13 mouse cellular contexts compared by ENCODE assay signal in the genomic region with DNA sequence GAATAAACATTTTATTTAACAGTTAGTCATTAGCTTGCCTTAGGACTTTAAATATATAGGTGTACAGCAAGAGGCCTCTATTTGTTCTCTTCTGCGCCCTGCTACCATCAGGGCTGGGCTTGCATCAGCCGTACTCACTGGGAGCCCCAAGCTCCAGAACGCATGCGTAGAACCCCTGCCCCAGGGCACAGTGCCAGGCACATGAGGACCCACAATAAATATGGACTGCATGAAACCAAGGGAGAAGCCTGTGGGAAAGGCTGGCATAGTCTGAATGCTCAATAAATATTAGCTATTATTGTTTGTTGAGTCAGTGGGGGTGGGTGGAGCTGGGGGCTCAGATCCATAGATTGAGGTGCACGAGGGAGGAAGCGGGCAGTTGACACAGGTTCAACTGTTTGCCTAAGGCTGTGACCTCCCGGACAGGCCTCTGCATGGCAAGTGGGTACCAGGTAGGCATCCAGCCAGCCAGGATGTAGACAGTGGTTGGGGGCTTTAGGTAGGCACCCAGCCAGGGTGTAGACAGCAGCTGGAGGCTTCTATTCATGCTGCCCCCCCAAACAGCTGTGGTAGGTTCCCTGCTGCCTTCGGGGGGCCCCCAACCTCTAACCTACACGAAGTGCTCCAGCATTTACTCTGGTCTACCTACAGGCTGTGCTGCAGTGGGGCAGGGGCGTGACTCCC. TPM values are rescaled to one million over a fixed set of nuclear protein-coding genes. Genes with fewer than 3 reads are reported as not detected.
DNase-seq lines count a peak whose midpoint lies in the region; ATAC-seq and TF ChIP-seq lines count a peak whose summit lies in the region.
"Had no signal": no experiment of that assay in that cellular context is flagged by ENCODE, and none has a peak within 500 bp of the region (broad histone marks: within the 10 kb centered on the region; RNA-seq: fewer than 3 reads in every experiment).

No protein-coding gene starts in this region.

- H3K4me2 ChIP-seq in intestine, embryonic 16.5 days (ENCODE audit: low read depth, low read length) = no peak overlapping the region
- no peak overlapping the region for H3K4me2 ChIP-seq in intestine, postnatal 0 days (replicated peaks; ENCODE audit: low read depth)
- H3K4me2 ChIP-seq in midbrain, embryonic 13.5 days (replicated peaks) = no peak overlapping the region
- no peak overlapping the region for H3K4me2 ChIP-seq in midbrain, postnatal 0 days (ENCODE audit: low read depth, low read length, poor library complexity, severe bottlenecking)
- H3K4me2 ChIP-seq: forebrain, embryonic 13.5 days had no signal

- peak; percentile 22 to 40 for DNase-seq in adrenal gland, adult (ENCODE audit: inconsistent age in 2 of 2, low spot score in 1 of 2)
- DNase-seq in adrenal gland, postnatal 14 days = no peak
- peak; percentile 58 for DNase-seq in cerebellum, adult 9-10 months
- DNase-seq in cerebellum, adult 8-10 months = no peak
- no peak for DNase-seq in midbrain, postnatal 0 days (ENCODE audit: low spot score)

- H3K4me1 ChIP-seq in intestine, embryonic 16.5 days (ENCODE audit: control insufficient read depth, insufficient read depth, low read length) = peaks cover 15% of the 10 kb centered on the region; the same call in 1 of the 2 replicates
- H3K4me1 ChIP-seq in intestine, postnatal 0 days (replicated peaks; ENCODE audit: control insufficient read depth, insufficient read depth, low read length) = no peaks in the 10 kb centered on the region; the same call in 1 of the 2 replicates
- peaks cover 13% of the 10 kb centered on the region for H3K4me1 ChIP-seq in midbrain, embryonic 13.5 days (replicated peaks)
- 0 out of 2 replicates have a peak, but pooled peaks cover 6% of the 10 kb centered on the region for H3K4me1 ChIP-seq in midbrain, postnatal 0 days (ENCODE audit: insufficient read depth, low read length)

- no peak overlapping the region for H3K27ac ChIP-seq in intestine, embryonic 16.5 days (ENCODE audit: low read length)
- no peak overlapping the region for H3K27ac ChIP-seq in intestine, postnatal 0 days (ENCODE audit: low read depth, low read length)
- H3K27ac ChIP-seq in midbrain, embryonic 13.5 days = no peak overlapping the region
- H3K27ac ChIP-seq in midbrain, postnatal 0 days (ENCODE audit: low read depth, low read length) = no peak overlapping the region
- H3K27ac ChIP-seq: embryonic facial prominence, embryonic 10.5 days; forebrain, embryonic 13.5 days; heart, embryonic 13.5 days had no signal

- 92% methylated on average over 10 of the region's 10 CpGs for WGBS in intestine, embryonic 16.5 days
- WGBS in intestine, postnatal 0 days = 88% methylated on average over 10 of the region's 10 CpGs
- 90% methylated on average over 10 of the region's 10 CpGs for WGBS in midbrain, embryonic 13.5 days
- WGBS in midbrain, postnatal 0 days = 91% methylated on average over 10 of the region's 10 CpGs

- H3K9ac ChIP-seq in intestine, embryonic 16.5 days (ENCODE audit: low read depth, low read length) = peak overlapping the region; percentile 24; the same call in 1 of the 2 replicates
- H3K9ac ChIP-seq in intestine, postnatal 0 days (ENCODE audit: low read depth, low read length) = no peak overlapping the region
- no peak overlapping the region for H3K9ac ChIP-seq in midbrain, embryonic 13.5 days (replicated peaks)
- no peak overlapping the region for H3K9ac ChIP-seq in midbrain, postnatal 0 days (replicated peaks; ENCODE audit: low read length, poor library complexity, severe bottlenecking)
- H3K9ac ChIP-seq: forebrain, embryonic 13.5 days; forebrain, postnatal 0 days; heart, embryonic 13.5 days had no signal

- no peaks in the 10 kb centered on the region for H3K9me3 ChIP-seq in intestine, embryonic 16.5 days (ENCODE audit: control insufficient read depth, low read length)
- H3K9me3 ChIP-seq in intestine, postnatal 0 days (ENCODE audit: control insufficient read depth) = no peaks in the 10 kb centered on the region
- no peaks in the 10 kb centered on the region for H3K9me3 ChIP-seq in midbrain, embryonic 13.5 days
- H3K9me3 ChIP-seq in midbrain, postnatal 0 days (ENCODE audit: low read length) = no peaks in the 10 kb centered on the region
- H3K9me3 ChIP-seq: embryonic facial prominence, embryonic 10.5 days; forebrain, embryonic 13.5 days; G1E; heart, embryonic 13.5 days had no signal

- no peak for ATAC-seq in intestine, embryonic 16.5 days
- ATAC-seq in intestine, postnatal 0 days = no peak
- ATAC-seq in midbrain, embryonic 13.5 days = 0 out of 2 replicates have a peak, but pooled peaks have one; percentile 9
- ATAC-seq in midbrain, postnatal 0 days (ENCODE audit: low FRiP score) = no peak

- no peaks in the 10 kb centered on the region for H3K27me3 ChIP-seq in intestine, embryonic 16.5 days (replicated peaks; ENCODE audit: control insufficient read depth, insufficient read depth, low read length)
- H3K27me3 ChIP-seq in intestine, postnatal 0 days (replicated peaks; ENCODE audit: control insufficient read depth, insufficient read depth, low read length) = no peaks in the 10 kb centered on the region
- peaks cover 33% of the 10 kb centered on the region for H3K27me3 ChIP-seq in midbrain, embryonic 13.5 days
- no peaks in the 10 kb centered on the region for H3K27me3 ChIP-seq in midbrain, postnatal 0 days (ENCODE audit: insufficient read depth, low read length)

- peaks cover 3% of the 10 kb centered on the region; the same call in 1 of the 2 replicates for H3K36me3 ChIP-seq in intestine, embryonic 16.5 days (ENCODE audit: control insufficient read depth, insufficient read depth, low read length)
- H3K36me3 ChIP-seq in intestine, postnatal 0 days (ENCODE audit: control insufficient read depth, insufficient read depth) = peaks cover 35% of the 10 kb centered on the region
- no peaks in the 10 kb centered on the region for H3K36me3 ChIP-seq in midbrain, embryonic 13.5 days
- no peaks in the 10 kb centered on the region for H3K36me3 ChIP-seq in midbrain, postnatal 0 days (ENCODE audit: insufficient read depth, low read length)
- H3K36me3 ChIP-seq: embryonic facial prominence, embryonic 10.5 days; heart, embryonic 13.5 days had no signal

- TF ChIP-seq CTCF in intestine, postnatal 0 days (IDR thresholded peaks at IDR 0.05; ENCODE audit: low read depth) = no peak
- no peak for TF ChIP-seq CTCF in midbrain, postnatal 0 days (IDR thresholded peaks at IDR 0.05)

- no peak overlapping the region for H3K4me3 ChIP-seq in intestine, embryonic 16.5 days (ENCODE audit: low read length)
- no peak overlapping the region for H3K4me3 ChIP-seq in intestine, postnatal 0 days (ENCODE audit: low read depth, low read length)
- H3K4me3 ChIP-seq in midbrain, embryonic 13.5 days (replicated peaks) = no peak overlapping the region
- no peak overlapping the region for H3K4me3 ChIP-seq in midbrain, postnatal 0 days (ENCODE audit: low read depth, low read length)
- H3K4me3 ChIP-seq: forebrain, embryonic 13.5 days; heart, embryonic 13.5 days had no signal

RNA-seq across cellular contexts. Expression of a gene that starts 31.8 kb away (rescaled TPM):
- 19.3 and 31.5 TPM in 2 replicates for total RNA-seq in adrenal gland, postnatal 14 days (2021)
- 40.2 and 42.3 TPM in 2 replicates for polyA plus RNA-seq in intestine, embryonic 16.5 days (2015; fragmentation: Nextera tagmentation; extraction: Ambion mirVana)
- 16.9 and 18.7 TPM in 2 replicates for polyA plus RNA-seq in intestine, postnatal 0 days (2015; fragmentation: Nextera tagmentation; extraction: Ambion mirVana)
- polyA plus RNA-seq in midbrain, embryonic 13.5 days (2015; fragmentation: Nextera tagmentation; extraction: Ambion mirVana) = 1.7 and 2.6 TPM in 2 replicates
- 7.6 and 7.9 TPM in 2 replicates for total RNA-seq in midbrain, postnatal 0 days (2014; rRNA removed)
- polyA plus RNA-seq in midbrain, postnatal 0 days (2015; fragmentation: Nextera tagmentation; extraction: Ambion mirVana) = 4.9 and 6.2 TPM in 2 replicates

Comparison
In these comparisons a context has a peak if more than half of its experiments do, and no peak if none do; other contexts are left out.
1. DNase-seq: peak in adrenal gland, adult (2 of 2) and cerebellum, adult 9-10 months (single experiment); none in adrenal gland, postnatal 14 days (single experiment), cerebellum, adult 8-10 months (single experiment) and midbrain, postnatal 0 days (single experiment).